Mouse (Mus musculus) lung, postnatal 0 days (tissue): ENCODE results near the gene Foxk1. TPM values are rescaled to one million over a fixed set of nuclear protein-coding genes. Genes with fewer than 3 reads are reported as not detected.

ENCODE experiments used
- ATAC-seq: fragments of 200-750 bp; cut with Nextera tagmentation; 2 replicates; pipeline ENCODE4 v1.8.0; 2017; ENCODE audit warnings: moderate library complexity
- DNase-seq: peaks from one replicate; pipeline ENCODE4 v3.0.0-alpha.2; 2016; ENCODE audit warnings: low spot score
- H3K27ac ChIP-seq: fragments of 300-500 bp; sonication (generic); 2 replicates; pipeline ENCODE4 v1.5.1; 2014; ENCODE audit warnings: antibody characterized with exemption, mild to moderate bottlenecking, low read length, mixed read lengths
- H3K27me3 ChIP-seq: fragments of 300-500 bp; sonication (generic); replicated peaks from 2 replicates; pipeline ENCODE4 v1.6.1; 2014; ENCODE audit warnings: low read length, mixed read lengths; ENCODE audit not compliant: insufficient read depth
- H3K36me3 ChIP-seq: fragments of 300-500 bp; sonication (generic); 2 replicates; pipeline ENCODE4 v1.6.1; 2014; ENCODE audit warnings: low read length, mixed read lengths; ENCODE audit not compliant: insufficient read depth
- H3K4me1 ChIP-seq: fragments of 300-500 bp; sonication (generic); 2 replicates; pipeline ENCODE4 v1.6.1; 2014; ENCODE audit warnings: antibody characterized with exemption, low read depth, low read length, mixed read lengths; ENCODE audit not compliant: insufficient read depth
- H3K4me2 ChIP-seq: fragments of 300-500 bp; sonication (generic); replicated peaks from 2 replicates; pipeline ENCODE4 v1.6.1; 2014; ENCODE audit warnings: low read depth, mild to moderate bottlenecking, low read length, moderate library complexity, mixed read lengths
- H3K4me3 ChIP-seq: fragments of 300-500 bp; sonication (generic); 2 replicates; pipeline ENCODE4 v1.5.1; 2014; ENCODE audit warnings: low read depth, low read length
- H3K9ac ChIP-seq: fragments of 300-500 bp; sonication (generic); replicated peaks from 2 replicates; pipeline ENCODE4 v1.6.1; 2014; ENCODE audit warnings: low read depth, mild to moderate bottlenecking
- H3K9me3 ChIP-seq: fragments of 300-500 bp; sonication (generic); 2 replicates; pipeline ENCODE4 v1.6.1; 2016; ENCODE audit warnings: low read length, mixed read lengths
- CTCF ChIP-seq: IDR thresholded peaks from 2 replicates; pipeline ENCODE4 v1.5.1; 2016; ENCODE audit warnings: antibody characterized with exemption, mild to moderate bottlenecking
- EP300 ChIP-seq: IDR thresholded peaks from 2 replicates; pipeline ENCODE4 v1.6.1; 2016; ENCODE audit warnings: antibody characterized with exemption, mild to moderate bottlenecking, control low read depth
- WGBS: fragments of 180-500 bp; shearing (Covaris S2); extraction: QIAGEN DNeasy Blood & Tissue Kit; methylation state at CpG from one replicate; pipeline ENCODE4 v1.1.7; 2014; 5-methylcytosine and 5-hydroxymethylcytosine counted together
- polyA plus RNA-seq: library from polyadenylated mRNA; unstranded; fragments of >200 nt; fragmentation: Nextera tagmentation; extraction: Ambion mirVana; gene quantifications from 2 replicates; pipeline ENCODE4 v1.2.1, GENCODE M21; 2015

The Foxk1 gene
- polyA plus RNA-seq, 1 experiment from 2014 or later: 4.3 TPM

- Histone ChIP-seq H3K4me1 (0 out of 2 replicates have a peak, but pooled peaks cover 3% of the 10 kb centered on the region), H3K9me3 (no peaks in the 10 kb centered on the region), H3K27me3 (no peaks in the 10 kb centered on the region), H3K27ac (no peak overlapping the region), H3K4me2 (no peak overlapping the region), H3K9ac (no peak overlapping the region), H3K4me3 (no peak overlapping the region), H3K36me3 (peaks cover 22% of the 10 kb centered on the region)
- ATAC-seq (no peak), DNase-seq (no peak)
- TF ChIP-seq EP300: no peak
- TF ChIP-seq CTCF: no peak
- WGBS: 92% methylated on average over 9 of the region's 9 CpGs
Observed at GRCm38 (mm10) chr5:142450846-142451245, 49.5 kb downstream of the Foxk1 start.

GRCm38 (mm10) chr5:142451759-142452158, 50.5 kb downstream of the Foxk1 start:
- no peaks in the 10 kb centered on the region for H3K27me3 ChIP-seq
- H3K9ac ChIP-seq: no peak overlapping the region
- 0 out of 2 replicates have a peak, but pooled peaks cover 3% of the 10 kb centered on the region for H3K4me1 ChIP-seq
- H3K27ac ChIP-seq: no peak overlapping the region
- H3K36me3 ChIP-seq: peaks cover 29% of the 10 kb centered on the region
- TF ChIP-seq EP300: no peak
- TF ChIP-seq CTCF: no peak
- WGBS: 13% methylated on average over 1 of the region's 1 CpGs
- H3K4me2 ChIP-seq: no peak overlapping the region
- DNase-seq (peak; percentile 42), ATAC-seq (no peak)
- H3K4me3 ChIP-seq: no peak overlapping the region
- H3K9me3 ChIP-seq: no peaks in the 10 kb centered on the region

- Histone ChIP-seq H3K4me3 (no peak overlapping the region), H3K4me1 (no peaks in the 10 kb centered on the region), H3K36me3 (peaks cover 35% of the 10 kb centered on the region), H3K4me2 (no peak overlapping the region), H3K27me3 (no peaks in the 10 kb centered on the region), H3K9me3 (no peaks in the 10 kb centered on the region), H3K27ac (no peak overlapping the region), H3K9ac (no peak overlapping the region)
- ATAC-seq (no peak), DNase-seq (no peak)
- 95% methylated on average over 13 of the region's 13 CpGs for WGBS
- no peak for TF ChIP-seq EP300
- TF ChIP-seq CTCF: no peak
Observed at GRCm38 (mm10) chr5:142453742-142454141, 52.4 kb downstream of the Foxk1 start.

- no peak overlapping the region for H3K27ac ChIP-seq
- peaks cover 37% of the 10 kb centered on the region for H3K36me3 ChIP-seq
Observed at GRCm38 (mm10) chr5:142456318-142456717, 55.0 kb downstream of the Foxk1 start.

GRCm38 (mm10) chr5:142457345-142457744, 56.0 kb downstream of the Foxk1 start:
- Histone ChIP-seq H3K9me3 (no peaks in the 10 kb centered on the region), H3K27ac (no peak overlapping the region), H3K4me1 (no peaks in the 10 kb centered on the region), H3K9ac (no peak overlapping the region), H3K36me3 (peaks cover 37% of the 10 kb centered on the region), H3K4me2 (no peak overlapping the region), H3K27me3 (no peaks in the 10 kb centered on the region), H3K4me3 (no peak overlapping the region)
- ATAC-seq (peak; percentile 75), DNase-seq (peak; percentile 66)
- TF ChIP-seq EP300: no peak
- TF ChIP-seq CTCF: no peak
- 28% methylated on average over 10 of the region's 10 CpGs for WGBS

More at GRCm38 (mm10) chr5:142456318-142456717, 55.0 kb downstream of the Foxk1 start:
- Histone ChIP-seq H3K4me2 (no peak overlapping the region), H3K27me3 (no peaks in the 10 kb centered on the region), H3K4me3 (no peak overlapping the region), H3K4me1 (no peaks in the 10 kb centered on the region), H3K9ac (no peak overlapping the region), H3K9me3 (no peaks in the 10 kb centered on the region)
- no peak for TF ChIP-seq EP300
- no peak for TF ChIP-seq CTCF
- 50% methylated on average over 14 of the region's 15 CpGs for WGBS
- ATAC-seq (no peak), DNase-seq (no peak)

GRCm38 (mm10) chr5:142458791-142459557, 57.7 kb downstream of the Foxk1 start:
- WGBS: 83% methylated on average over 17 of the region's 17 CpGs
- ATAC-seq (no peak), DNase-seq (peak; percentile 42)
- Histone ChIP-seq H3K4me3 (no peak overlapping the region), H3K9me3 (no peaks in the 10 kb centered on the region), H3K9ac (no peak overlapping the region), H3K27ac (no peak overlapping the region), H3K36me3 (peaks cover 27% of the 10 kb centered on the region), H3K4me1 (no peaks in the 10 kb centered on the region), H3K27me3 (no peaks in the 10 kb centered on the region), H3K4me2 (no peak overlapping the region)
- TF ChIP-seq CTCF (no peak), EP300 (no peak)
